Mouse (Mus musculus) MEL (cell line): ENCODE data around the gene Mlana. TPM values are rescaled to one million over a fixed set of nuclear protein-coding genes. Genes with fewer than 3 reads are reported as not detected.

Experiments
- DNase-seq: peaks from one replicate; pipeline ENCODE4 v3.0.0; 2011; ENCODE audit warnings: low read depth, low spot score
- H3K27ac ChIP-seq: 2 replicates; pipeline ENCODE4 v1.5.1; 2012; ENCODE audit warnings: low read depth, mild to moderate bottlenecking, control low read depth, low read length, moderate library complexity; ENCODE audit not compliant: control insufficient read depth
- H3K27me3 ChIP-seq, 2 experiments: fragments of 150-350 bp in 1 of 2; sonication (generic) in 1 of 2; 2 replicates each; pipeline ENCODE4 v1.6.1; 2012; ENCODE audit warnings: low read length in 2 of 2, mild to moderate bottlenecking in 2 of 2, improper control_type of control experiment in 1 of 2, moderate library complexity in 1 of 2; ENCODE audit not compliant: insufficient read depth in 2 of 2, control insufficient read depth in 1 of 2
- H3K36me3 ChIP-seq, 2 experiments: 2 replicates each; pipeline ENCODE4 v1.6.1; 2012 to 2014; ENCODE audit warnings: low read length in 2 of 2, improper control_type of control experiment in 1 of 2, inconsistent platforms in 1 of 2, mild to moderate bottlenecking in 1 of 2; ENCODE audit not compliant: insufficient read depth in 2 of 2, control insufficient read depth in 1 of 2
- H3K4me1 ChIP-seq, 2 experiments: fragments of 150-350 bp in 1 of 2; sonication (generic) in 1 of 2; 2 replicates each; pipeline ENCODE4 v1.6.1; 2012; ENCODE audit warnings: low read length in 2 of 2, improper control_type of control experiment in 1 of 2, mild to moderate bottlenecking in 1 of 2; ENCODE audit not compliant: insufficient read depth in 2 of 2, control insufficient read depth in 1 of 2
- H3K4me3 ChIP-seq, 2 experiments: fragments of 150-350 bp in 1 of 2; sonication (generic) in 1 of 2; 2 replicates each; pipeline ENCODE4 v1.5.1; 2012; ENCODE audit warnings: low read depth in 2 of 2, low read length in 2 of 2, mild to moderate bottlenecking in 2 of 2, moderate library complexity in 2 of 2, control low read depth in 1 of 2, improper control_type of control experiment in 1 of 2; ENCODE audit not compliant: control insufficient read depth in 1 of 2, insufficient read depth in 1 of 2
- H3K79me2 ChIP-seq: 2 replicates; pipeline ENCODE4 v1.6.1; 2012; ENCODE audit warnings: mild to moderate bottlenecking, low read length, moderate library complexity; ENCODE audit not compliant: control insufficient read depth, poor library complexity, insufficient read depth
- H3K9ac ChIP-seq: 2 replicates; pipeline ENCODE4 v1.6.1; 2012; ENCODE audit warnings: low read depth, mild to moderate bottlenecking, control low read depth, low read length, moderate library complexity; ENCODE audit not compliant: control insufficient read depth, poor library complexity, severe bottlenecking
- H3K9me3 ChIP-seq: fragments of 150-350 bp; sonication (generic); replicated peaks from 2 replicates; pipeline ENCODE4 v1.6.1; 2012; ENCODE audit warnings: mild to moderate bottlenecking, low read length, improper control_type of control experiment, moderate library complexity; ENCODE audit not compliant: insufficient read depth
- BHLHE40 ChIP-seq: IDR thresholded peaks from 2 replicates; pipeline ENCODE4 v1.6.1; 2012; ENCODE audit warnings: low read depth, mild to moderate bottlenecking, inconsistent platforms, low read length, improper control_type of control experiment, borderline replicate concordance
- CHD1 ChIP-seq: IDR thresholded peaks from 2 replicates; pipeline ENCODE4 v1.6.1; 2012; ENCODE audit warnings: low read depth, mild to moderate bottlenecking, inconsistent platforms, low read length, improper control_type of control experiment
- CTCF ChIP-seq, 3 experiments: IDR thresholded peaks in 2 of 3; conservative IDR thresholded peaks in 1 of 3; 2 replicates each; pipeline ENCODE4 v1.5.1; 2011 to 2012; ENCODE audit warnings: low read length in 3 of 3, low read depth in 2 of 3, mild to moderate bottlenecking in 2 of 3, improper control_type of control experiment in 1 of 3, inconsistent platforms in 1 of 3, mixed read lengths in 1 of 3, moderate library complexity in 1 of 3; ENCODE audit not compliant: control insufficient read depth in 1 of 3, insufficient read depth in 1 of 3, poor library complexity in 1 of 3, severe bottlenecking in 1 of 3
- EP300 ChIP-seq, 2 experiments: IDR thresholded peaks; 2 replicates each; pipeline ENCODE4 v1.6.1; 2011; ENCODE audit warnings: improper control_type of control experiment in 2 of 2, low read length in 2 of 2, low read depth in 1 of 2, mild to moderate bottlenecking in 1 of 2
- ETS1 ChIP-seq: IDR thresholded peaks from 2 replicates; pipeline ENCODE4 v1.6.1; 2012; ENCODE audit warnings: low read depth, mild to moderate bottlenecking, inconsistent platforms, low read length, improper control_type of control experiment, moderate library complexity
- GABPA ChIP-seq: IDR thresholded peaks from 2 replicates; pipeline ENCODE4 v1.6.1; 2012; ENCODE audit warnings: low read depth, mild to moderate bottlenecking, inconsistent platforms, low read length, improper control_type of control experiment, moderate library complexity
- GATA1 ChIP-seq: IDR thresholded peaks from 2 replicates; pipeline ENCODE4 v1.6.1; 2011; ENCODE audit warnings: low read depth, low read length, improper control_type of control experiment
- MAX ChIP-seq: IDR thresholded peaks from 2 replicates; pipeline ENCODE4 v1.6.1; 2011; ENCODE audit warnings: low read length, improper control_type of control experiment
- MXI1 ChIP-seq: IDR thresholded peaks from 2 replicates; pipeline ENCODE4 v1.6.1; 2011; ENCODE audit warnings: mild to moderate bottlenecking, low read depth, low read length, improper control_type of control experiment
- MYC ChIP-seq: IDR thresholded peaks from 2 replicates; pipeline ENCODE4 v1.6.1; 2011; ENCODE audit warnings: low read depth, mild to moderate bottlenecking, low read length, improper control_type of control experiment, moderate library complexity
- NRF1 ChIP-seq: IDR thresholded peaks from 2 replicates; pipeline ENCODE4 v1.6.1; 2014; ENCODE audit warnings: low read depth, mild to moderate bottlenecking, inconsistent platforms, low read length, improper control_type of control experiment, moderate library complexity; ENCODE audit not compliant: poor library complexity, insufficient read depth, severe bottlenecking
- POLR2AphosphoS5 ChIP-seq: IDR thresholded peaks from 2 replicates; pipeline ENCODE4 v1.6.1; 2012; ENCODE audit warnings: low read depth, borderline replicate concordance, mild to moderate bottlenecking, inconsistent platforms, low read length, moderate library complexity, mixed read lengths
- RCOR1 ChIP-seq: IDR thresholded peaks from 2 replicates; pipeline ENCODE4 v1.6.1; 2012; ENCODE audit warnings: low read depth, mild to moderate bottlenecking, inconsistent platforms, low read length, improper control_type of control experiment
- SIN3A ChIP-seq: IDR thresholded peaks from 2 replicates; pipeline ENCODE4 v1.6.1; 2012; ENCODE audit warnings: low read length, improper control_type of control experiment, inconsistent platforms
- TBP ChIP-seq: IDR thresholded peaks from 2 replicates; pipeline ENCODE4 v1.8.0; 2011; ENCODE audit warnings: low read depth, low read length, improper control_type of control experiment
- TCF12 ChIP-seq: IDR thresholded peaks from 2 replicates; pipeline ENCODE4 v1.6.1; 2014; ENCODE audit warnings: low read depth, mild to moderate bottlenecking, inconsistent platforms, low read length, improper control_type of control experiment, moderate library complexity
- ZMIZ1 ChIP-seq: IDR thresholded peaks from 2 replicates; pipeline ENCODE4 v1.6.1; 2012; ENCODE audit warnings: low read depth, mild to moderate bottlenecking, inconsistent platforms, low read length, improper control_type of control experiment, moderate library complexity
- ZNF384 ChIP-seq: IDR thresholded peaks from 2 replicates; pipeline ENCODE4 v1.6.1; 2012; ENCODE audit warnings: low read depth, mild to moderate bottlenecking, inconsistent platforms, low read length, improper control_type of control experiment
- polyA plus RNA-seq, 2 experiments: library from polyadenylated mRNA; stranded (reverse) in 1 of 2; unstranded in 1 of 2; fragments of >175 nt in 1 of 2; fragments of >200 nt in 1 of 2; gene quantifications; 2 replicates each; pipeline versions ENCODE4 v1.2.1 to v1.2.4; 2012; ENCODE audit warnings: low replicate concordance in 2 of 2, low read depth in 1 of 2; ENCODE audit not compliant: insufficient read length in 2 of 2, insufficient read depth in 1 of 2, missing spikeins in 1 of 2
- total RNA-seq: library from RNA; depleted of rRNA; stranded (reverse); fragments of 300-350 nt; gene quantifications from 2 replicates; pipeline ENCODE4 v1.2.3, GENCODE M21; 2012

The Mlana gene
- total and polyA plus RNA-seq, 3 experiments: 0.27 to 0.78 TPM; not detected in 1

DNA sequence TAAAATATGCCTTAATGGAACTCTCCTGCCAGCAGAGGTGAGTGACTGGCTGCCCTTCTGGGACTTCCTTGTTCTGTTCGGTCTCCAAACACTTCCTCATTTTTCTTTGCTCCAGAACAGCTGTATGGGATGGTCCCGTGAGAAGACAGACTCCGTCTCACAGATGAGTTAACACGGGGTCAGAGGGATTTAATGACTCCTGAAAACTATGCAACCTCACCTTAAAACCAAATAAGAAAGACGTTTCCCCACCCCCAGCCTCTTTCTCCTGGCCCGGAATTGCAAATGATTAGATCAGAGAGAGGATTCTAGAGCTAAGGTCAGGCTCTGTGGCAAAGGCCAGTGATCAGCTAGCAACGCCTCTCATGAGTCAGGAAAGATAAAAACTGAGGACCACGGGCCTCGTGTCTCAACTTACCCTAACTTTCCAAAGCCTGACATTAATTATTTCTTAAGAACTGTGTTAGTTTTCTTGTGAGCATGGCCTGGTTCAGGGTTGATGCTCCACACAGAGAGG lies 22.0 kb upstream of the Mlana start (continued):
- TF ChIP-seq GATA1: peak; percentile 67
- TF ChIP-seq TCF12: peak; percentile 48; the same call in 1 of the 2 replicates
- TF ChIP-seq MAX: peak; percentile 77
- peak; percentile 97 for TF ChIP-seq BHLHE40
- peak; percentile 82 for TF ChIP-seq SIN3A
- TF ChIP-seq, all 39 proteins: peak for 18

DNA sequence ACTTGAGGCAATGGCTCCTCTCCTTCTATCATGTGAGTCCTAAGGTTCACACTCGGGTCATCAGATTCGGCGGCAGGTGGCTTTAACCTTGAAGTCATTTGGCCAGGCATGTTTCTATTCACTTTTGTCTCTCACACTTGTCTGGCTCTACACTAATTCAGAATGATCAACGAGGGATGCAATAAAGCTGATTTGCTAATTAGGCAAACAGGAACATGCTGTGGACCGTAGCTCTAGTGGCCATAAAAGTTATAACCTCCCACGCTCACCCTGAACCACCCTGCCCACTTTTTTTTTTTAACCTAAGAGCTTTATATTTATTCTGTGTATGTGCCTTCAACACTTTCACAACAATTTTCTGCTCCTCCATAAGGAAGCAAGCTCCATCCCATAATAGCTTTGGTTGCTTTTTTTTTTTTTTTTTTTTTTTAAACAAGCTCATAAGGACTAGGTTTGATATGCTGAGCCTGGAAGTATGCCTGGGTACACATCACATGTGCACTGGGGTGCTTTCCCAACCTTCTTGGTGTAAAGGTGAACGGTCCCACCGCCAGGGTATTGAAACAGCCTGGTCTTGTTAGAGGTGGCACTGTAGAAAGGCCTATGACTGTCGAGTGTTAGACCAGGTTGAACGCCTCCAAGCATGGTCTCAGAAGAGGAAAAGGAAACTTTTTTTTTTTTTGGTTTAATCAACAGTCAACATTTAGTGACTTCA lies 21.0 kb upstream of the Mlana start:
- DNase-seq: peak; percentile 58
- H3K4me1 ChIP-seq: peaks cover 5 to 38% of the 10 kb centered on the region in 2 experiments
- no peaks in the 10 kb centered on the region for H3K9me3 ChIP-seq
- no peaks in the 10 kb centered on the region for H3K27me3 ChIP-seq
- no peak overlapping the region for H3K27ac ChIP-seq
- TF ChIP-seq RCOR1 (no peak), TBP (no peak), ZNF384 (peak; percentile 88), CHD1 (no peak), CTCF (IDR thresholded peaks at IDR 0.05 in 2 of 3, conservative IDR thresholded peaks at IDR 0.05 in 1 of 3; ENCODE audit: control insufficient read depth in 1 of 3, insufficient read depth in 1 of 3, low read depth in 2 of 3, low read length in 3 of 3, poor library complexity in 1 of 3, severe bottlenecking in 1 of 3) (peak in 2 of 3 experiments; percentile 25 to 51; a peak in 3 of 6 replicates), EP300 (IDR thresholded peaks at IDR 0.05; ENCODE audit: low read depth in 1 of 2, low read length in 2 of 2) (no peak), MXI1 (no peak), GABPA (no peak), NRF1 (no peak), ZMIZ1 (no peak), MYC (no peak), SIN3A (no peak)
- TF ChIP-seq, all 39 proteins: peak for 2
- no peak overlapping the region for H3K4me3 ChIP-seq
- H3K9ac ChIP-seq: no peak overlapping the region
- H3K36me3 ChIP-seq: peaks cover 0 to 28% of the 10 kb centered on the region in 2 experiments; a peak in 2 of 4 replicates
- no peaks in the 10 kb centered on the region for H3K79me2 ChIP-seq

DNA sequence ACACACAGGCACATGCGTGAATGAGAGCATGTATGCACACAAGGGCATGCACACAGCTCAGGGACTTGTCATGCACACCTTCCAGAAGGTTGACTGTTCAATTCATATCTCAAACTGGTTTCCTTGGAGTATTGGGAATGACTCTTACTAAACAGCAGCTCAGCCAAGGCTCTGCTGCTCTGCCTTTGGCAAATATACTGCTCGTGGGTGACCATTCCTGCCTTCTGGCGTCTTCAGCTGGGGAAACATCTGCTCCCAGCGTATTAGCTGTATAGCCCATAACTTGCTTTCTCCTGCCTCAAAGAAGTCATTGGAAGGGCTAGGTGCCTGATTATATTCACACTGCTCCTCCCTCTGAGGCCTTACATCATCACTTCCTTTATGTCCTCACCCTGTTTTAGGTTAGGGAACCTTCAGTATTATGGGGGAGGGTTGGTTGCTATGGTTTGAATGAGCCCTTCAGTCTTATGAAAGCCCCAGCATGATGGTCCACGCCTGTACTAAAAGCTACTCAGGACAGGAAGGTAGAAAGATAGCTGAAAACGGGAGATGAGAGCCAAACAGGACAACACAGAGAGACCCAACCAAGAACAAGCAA lies 19.3 kb upstream of the Mlana start:
- Histone ChIP-seq H3K9ac (no peak overlapping the region), H3K4me1 (peaks cover 5 to 38% of the 10 kb centered on the region in 2 experiments), H3K36me3 (peaks cover 0 to 28% of the 10 kb centered on the region in 2 experiments; a peak in 2 of 4 replicates), H3K9me3 (no peaks in the 10 kb centered on the region), H3K4me3 (no peak overlapping the region), H3K27me3 (no peaks in the 10 kb centered on the region), H3K27ac (no peak overlapping the region), H3K79me2 (no peaks in the 10 kb centered on the region)
- TF ChIP-seq POLR2AphosphoS5 (peak; percentile 19; the same call in 1 of the 2 replicates), EP300 (IDR thresholded peaks at IDR 0.05; ENCODE audit: low read depth in 1 of 2, low read length in 2 of 2) (0 out of 4 replicates have a peak, but pooled peaks of 1 of the 2 experiments have one; percentile 14), ETS1 (peak; percentile 43; the same call in 1 of the 2 replicates), GATA1 (no peak)
- DNase-seq: peak; percentile 55
